ENCODE assay signal across 19 mouse cellular contexts in genomic region chr7:81338522-81338873, GRCm38 (mm10).
"Had no signal": no experiment of that assay in that cellular context is flagged by ENCODE, and none has a peak within 500 bp of the region (broad histone marks: within the 10 kb centered on the region; RNA-seq: fewer than 3 reads in every experiment).

No protein-coding gene starts in this region.

- H3K9me3 ChIP-seq: liver, embryonic 13.5 days; liver, embryonic 15.5 days; megakaryocyte, embryonic 14.5 days; midbrain, embryonic 13.5 days; midbrain, embryonic 15.5 days; neural tube, embryonic 12.5 days; stomach, embryonic 15.5 days had no signal

- H3K9ac ChIP-seq: liver, embryonic 13.5 days; liver, embryonic 15.5 days; liver, postnatal 0 days; midbrain, embryonic 13.5 days; midbrain, embryonic 15.5 days; neural tube, embryonic 12.5 days; stomach, embryonic 15.5 days had no signal

- H3K4me2 ChIP-seq: liver, embryonic 11.5 days; liver, embryonic 13.5 days; liver, embryonic 15.5 days; midbrain, embryonic 13.5 days; midbrain, embryonic 15.5 days; neural tube, embryonic 12.5 days; stomach, embryonic 15.5 days had no signal

- H3K4me3 ChIP-seq: liver, embryonic 13.5 days; liver, embryonic 15.5 days; midbrain, embryonic 13.5 days; midbrain, embryonic 15.5 days; neural tube, embryonic 12.5 days; stomach, embryonic 15.5 days had no signal

- H3K27me3 ChIP-seq: liver, embryonic 13.5 days; liver, embryonic 15.5 days; megakaryocyte, embryonic 14.5 days; midbrain, embryonic 13.5 days; midbrain, embryonic 15.5 days; neural tube, embryonic 12.5 days; stomach, embryonic 15.5 days had no signal

- H3K27ac ChIP-seq: liver, embryonic 13.5 days; liver, embryonic 15.5 days; macrophage; midbrain, embryonic 13.5 days; midbrain, embryonic 15.5 days; neural tube, embryonic 12.5 days; stomach, embryonic 15.5 days; stomach, postnatal 0 days had no signal

- ATAC-seq: liver, postnatal 0 days; midbrain, embryonic 13.5 days; midbrain, embryonic 15.5 days had no signal

- DNase-seq: liver, embryonic 13.5 days; liver, postnatal 0 days; lung, adult 2 months; lung, postnatal 14 days; lung, postnatal 36 days; right cerebral cortex, adult 18-20 months; right cerebral cortex, postnatal 25 days; thymus, adult 2 months; thymus, postnatal 14 days; thymus, postnatal 36 days had no signal
